Mouse (Mus musculus) MEL-GATA-1-ER (cell line): Measurements from ENCODE around the gene Lsg1.

Experiments used
- DNase-seq: peaks from one replicate; pipeline ENCODE4 v3.0.0-alpha.2; 2012; ENCODE audit warnings: low read depth; ENCODE audit errors: extremely low read depth

The Lsg1 gene

DNA sequence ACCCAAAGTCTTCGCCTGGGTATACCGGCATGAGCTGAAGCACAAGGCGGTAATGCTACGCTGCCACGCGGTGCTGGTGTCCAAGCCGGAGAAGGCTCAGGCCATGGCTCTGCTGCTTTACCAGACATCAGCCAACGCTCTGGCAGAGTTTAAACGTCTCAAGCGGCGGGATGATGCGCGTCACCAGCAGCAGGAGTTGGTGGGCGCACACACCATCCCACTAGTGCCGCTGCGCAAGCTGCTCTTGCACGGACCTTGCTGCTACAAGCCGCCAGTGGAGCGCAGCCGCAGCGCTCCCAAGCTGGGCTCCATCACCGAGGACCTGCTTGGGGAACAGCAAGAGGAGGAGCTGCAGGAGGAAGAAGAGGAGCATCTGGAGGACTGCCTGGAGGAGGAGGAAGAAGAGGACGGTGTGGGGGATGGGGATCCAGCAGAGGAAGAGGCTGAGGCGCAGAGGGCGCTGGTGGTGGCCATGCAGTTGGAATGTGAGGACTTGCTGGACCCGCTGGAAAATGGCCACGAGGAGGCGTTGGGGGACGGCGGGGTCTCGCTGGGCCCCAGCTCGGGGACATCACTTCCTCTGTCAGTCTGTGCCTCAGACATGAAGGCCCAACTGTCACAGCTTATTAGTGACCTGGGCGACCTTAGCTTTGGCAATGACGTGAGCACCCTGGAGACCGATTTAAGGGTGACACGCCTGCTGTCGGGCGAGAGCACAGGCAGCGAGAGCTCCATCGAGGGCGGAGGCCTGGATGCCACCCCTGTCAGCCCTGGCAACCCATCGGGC is 13.8 kb upstream of the Lsg1 start:
- DNase-seq, result no peak

DNA sequence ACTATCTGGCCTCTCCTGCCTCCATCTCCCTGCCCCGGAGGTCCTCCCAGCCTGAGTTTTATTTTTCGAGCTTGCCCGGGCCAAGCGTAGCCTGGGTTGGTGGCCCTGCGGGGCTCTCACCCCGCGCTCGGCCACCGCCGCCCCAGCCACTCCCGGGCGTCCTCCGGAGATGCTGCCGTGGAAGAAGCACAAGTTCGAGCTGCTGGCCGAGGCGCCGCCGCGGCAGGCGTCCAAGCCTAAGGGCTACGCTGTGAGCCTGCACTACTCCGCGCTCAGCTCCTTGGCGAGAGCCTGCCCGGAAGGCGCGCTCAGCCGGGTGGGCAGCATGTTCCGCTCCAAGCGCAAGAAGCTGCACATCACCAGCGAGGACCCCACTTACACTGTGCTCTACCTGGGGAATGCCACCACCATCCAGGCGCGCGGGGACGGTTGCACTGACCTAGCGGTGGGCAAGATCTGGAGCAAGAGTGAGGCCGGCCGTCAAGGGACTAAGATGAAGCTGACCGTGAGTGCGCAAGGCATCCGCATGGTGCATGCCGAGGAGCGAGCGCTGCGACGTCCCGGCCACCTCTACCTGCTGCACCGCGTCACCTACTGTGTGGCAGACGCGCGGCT is 13.1 kb upstream of the Lsg1 start:
- no peak for DNase-seq

DNA sequence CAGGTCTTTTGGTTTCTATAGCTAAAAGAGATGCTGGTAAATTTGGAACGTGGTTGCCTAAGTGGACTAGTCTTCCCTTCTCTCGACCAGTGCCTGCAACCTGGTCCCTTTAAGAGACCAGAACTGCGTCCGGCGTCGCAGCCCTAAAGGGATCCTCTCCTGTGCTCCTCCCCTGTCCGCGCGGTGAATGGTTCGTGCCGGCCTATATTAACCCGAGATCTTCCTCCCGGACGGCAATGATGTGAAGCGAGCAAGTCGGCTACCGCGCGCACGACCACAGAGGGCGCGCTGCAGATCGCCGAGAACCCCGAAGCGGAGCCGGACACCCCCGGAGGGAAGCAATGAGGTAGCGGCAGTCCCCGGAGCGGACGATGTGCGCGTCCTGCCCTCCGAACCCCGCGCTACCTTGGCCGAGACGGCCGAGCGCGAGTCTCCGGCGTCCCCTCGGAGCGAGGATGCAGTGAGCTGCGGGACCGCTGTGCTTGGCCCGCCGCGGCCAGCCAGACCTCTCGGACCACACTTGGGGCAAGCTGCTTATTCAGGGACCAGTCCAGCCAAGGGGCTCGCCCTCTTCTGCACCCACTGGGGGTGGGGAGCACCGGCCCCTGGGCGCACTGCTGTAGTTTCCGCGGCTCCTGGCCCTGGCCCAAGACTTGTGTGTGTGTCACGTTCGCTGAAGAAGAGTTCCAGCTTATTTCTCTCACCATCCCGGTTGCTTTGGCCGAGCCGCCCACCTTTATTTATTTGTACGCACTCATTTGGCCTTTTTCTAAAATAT is 12.3 kb upstream of the Lsg1 start, which contains the start of gene Fam43a:
TSS of gene Fam43a (plus strand) at position 233 of the 778 bp plus-strand sequence.
- DNase-seq, result peak; percentile 74

DNA sequence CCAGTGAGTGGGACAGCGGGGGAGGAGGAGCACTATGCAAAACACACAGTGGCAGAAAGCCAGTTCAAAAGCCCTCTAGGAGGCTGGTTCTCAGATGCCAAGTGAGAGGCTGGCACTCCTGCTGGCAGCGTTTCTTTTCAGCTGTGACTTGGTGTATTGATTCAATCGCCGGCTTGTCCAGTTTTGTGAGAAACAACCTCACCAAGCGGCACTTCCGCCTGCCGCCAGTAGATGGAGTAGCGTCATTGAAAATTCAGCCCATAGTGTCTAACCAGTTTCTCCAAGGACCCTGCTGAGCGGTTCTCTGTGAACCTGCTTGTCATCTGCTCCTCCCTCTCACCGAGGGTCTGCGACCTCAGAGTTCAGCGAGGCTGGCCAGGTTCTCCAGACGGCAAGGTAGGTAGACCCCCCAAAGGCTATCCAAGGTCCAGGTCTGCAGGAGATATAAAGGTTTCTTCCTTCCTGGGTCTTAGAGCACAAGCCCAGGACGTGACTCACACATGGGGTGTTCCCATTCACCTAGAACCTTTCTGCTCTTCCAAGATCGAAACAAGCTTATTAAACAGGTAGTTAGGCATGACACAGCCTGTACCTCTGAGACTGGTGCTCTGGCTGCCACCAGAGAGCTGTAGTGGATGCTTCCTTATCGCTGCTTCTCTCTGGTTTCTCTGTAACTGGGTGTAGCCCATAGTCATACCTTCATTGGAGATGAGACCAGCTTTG is 9.7 kb upstream of the Lsg1 start:
- peak; percentile 65 for DNase-seq

DNA sequence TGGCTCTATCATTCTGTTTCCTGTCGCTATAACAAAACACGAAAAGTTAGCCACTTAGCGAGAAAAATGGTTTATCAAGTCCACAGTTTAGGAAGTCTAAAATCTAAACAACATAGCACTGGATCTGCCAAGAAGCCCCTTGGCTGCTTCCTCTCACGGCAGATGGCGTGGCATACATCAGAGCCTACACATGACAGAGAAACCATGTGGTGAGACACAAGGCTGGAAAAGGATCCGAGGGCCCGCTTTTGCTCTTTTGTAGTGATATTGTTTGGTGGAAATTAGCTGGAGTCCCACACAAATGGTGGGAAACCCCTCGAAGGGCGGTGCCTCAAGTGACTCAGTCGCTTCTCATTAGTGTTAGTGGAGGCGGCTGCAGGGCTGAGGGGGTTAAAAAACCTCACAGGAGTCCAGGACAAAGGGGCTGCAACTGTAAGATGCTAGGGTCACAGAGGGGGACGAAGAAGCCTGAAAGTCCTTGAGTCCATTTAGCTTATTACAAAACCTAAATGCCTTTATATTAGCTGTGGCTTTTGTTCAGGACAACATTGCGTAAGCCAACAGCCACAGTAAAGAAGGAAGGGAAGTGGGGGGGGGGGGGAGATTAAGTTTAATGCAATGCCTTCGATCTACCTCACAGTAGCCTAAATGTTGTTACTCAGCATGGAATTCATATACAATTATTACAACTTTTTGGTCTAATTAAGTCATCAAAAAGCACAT is 8.6 kb upstream of the Lsg1 start:
- DNase-seq, result no peak

DNA sequence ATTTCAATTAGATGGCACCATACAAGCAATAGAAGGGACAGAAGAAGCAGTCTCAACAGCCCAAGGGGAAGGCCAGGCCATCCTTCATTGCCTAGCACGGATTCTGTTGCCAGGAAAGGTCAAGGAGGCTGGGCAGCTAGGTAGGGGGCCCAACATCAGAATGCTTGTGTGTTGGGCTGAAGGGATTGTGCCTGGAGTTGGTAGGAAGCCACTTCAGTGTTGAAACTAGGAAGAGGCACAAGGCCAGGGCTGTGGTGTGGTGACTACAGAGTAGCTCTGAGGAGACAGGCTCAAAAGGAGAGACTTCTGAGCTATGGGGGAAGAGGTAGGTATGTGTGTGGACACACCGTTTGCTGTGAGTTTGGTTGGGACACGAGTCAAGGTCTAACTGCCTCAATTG is 8.0 kb upstream of the Lsg1 start:
- no peak for DNase-seq

DNA sequence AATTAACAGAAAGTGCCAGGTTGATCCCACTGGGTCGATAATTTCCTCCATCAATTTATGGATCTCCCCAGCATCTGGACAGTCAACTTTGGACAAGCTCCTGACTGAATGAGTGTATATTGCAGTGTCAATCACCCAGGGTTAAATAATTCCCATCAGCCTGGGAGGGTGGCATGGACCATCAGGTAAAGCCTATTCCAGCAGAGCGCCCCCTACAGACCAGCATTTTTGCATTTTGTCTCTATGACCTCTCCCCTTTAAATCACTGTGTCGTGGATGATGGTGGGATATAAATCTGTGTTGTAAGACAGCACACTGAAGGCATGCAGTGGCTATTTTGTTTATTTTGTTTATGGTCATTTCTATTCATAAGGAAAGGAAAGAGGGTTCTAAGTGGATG is 4.6 kb upstream of the Lsg1 start:
- DNase-seq, result no peak

DNA sequence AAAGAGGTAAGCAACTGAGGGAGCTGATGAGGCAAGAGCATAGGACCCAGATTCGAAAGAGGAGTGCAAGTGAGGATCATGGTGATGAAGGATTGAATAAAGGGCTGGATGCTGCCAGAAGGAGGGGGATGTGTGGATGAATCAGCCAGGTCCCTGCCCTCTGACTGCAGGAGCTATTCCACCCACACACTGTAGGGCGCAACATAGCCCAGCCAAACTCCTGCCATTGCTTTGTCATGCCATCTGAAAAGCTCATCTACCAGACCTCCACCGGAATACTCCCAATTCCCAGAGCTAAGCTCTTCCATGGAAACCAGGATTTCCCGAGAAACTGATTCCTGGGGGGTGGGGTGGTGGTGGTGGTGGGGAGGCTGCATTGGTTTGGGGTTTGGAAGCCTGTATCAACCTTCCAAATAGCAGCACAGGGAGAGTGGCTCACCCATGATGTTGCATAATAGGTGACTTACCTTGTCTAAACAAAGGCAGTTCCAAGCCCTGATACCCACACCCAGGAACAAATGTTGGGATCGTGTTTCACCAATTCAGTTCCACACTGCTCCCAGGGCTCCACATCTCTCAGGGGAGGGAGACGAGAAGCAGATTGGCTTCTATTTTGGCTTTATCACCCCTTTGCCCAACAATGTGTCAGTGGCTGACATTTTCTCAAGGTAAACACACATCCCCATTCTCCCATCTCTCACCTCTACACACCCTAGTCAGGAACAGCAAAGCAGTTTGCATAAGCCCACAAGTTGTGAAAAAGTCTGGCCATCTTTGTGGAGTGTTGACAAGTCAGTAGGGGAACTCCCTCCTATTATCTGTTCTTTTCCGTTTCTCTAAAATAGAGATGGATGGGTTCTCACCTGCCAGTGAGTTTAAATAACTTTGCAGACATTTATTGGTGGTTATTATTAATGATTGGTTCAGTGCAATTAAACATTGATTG is 3.1 kb upstream of the Lsg1 start:
- DNase-seq, result no peak

DNA sequence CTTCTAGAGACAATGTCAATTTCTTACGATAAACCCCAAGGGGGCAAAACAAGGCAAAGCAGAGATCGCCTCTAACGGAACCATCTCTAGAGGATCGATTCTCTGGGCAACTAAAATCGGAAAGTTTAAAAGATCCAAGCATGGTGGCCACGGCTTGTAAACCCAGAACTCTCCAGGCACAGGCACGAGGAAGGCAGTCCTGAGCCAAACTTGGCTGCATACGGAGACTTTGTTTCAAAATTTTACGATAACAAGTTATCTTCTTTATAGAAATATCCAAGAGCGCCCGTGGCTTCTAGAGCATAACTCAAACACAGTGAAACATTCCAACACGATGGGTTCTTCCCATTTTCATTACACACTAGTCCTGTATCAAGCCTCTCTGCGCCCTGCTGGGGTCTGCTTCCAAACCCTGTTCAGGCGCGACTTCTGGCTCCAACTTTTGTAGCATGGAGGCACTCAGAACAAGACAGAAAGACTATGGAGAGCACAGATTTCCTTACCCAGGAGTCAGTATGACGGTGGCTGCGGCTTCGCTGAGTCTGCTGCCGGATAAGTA is 378 bp downstream of the Lsg1 start:
- no peak for DNase-seq

DNA sequence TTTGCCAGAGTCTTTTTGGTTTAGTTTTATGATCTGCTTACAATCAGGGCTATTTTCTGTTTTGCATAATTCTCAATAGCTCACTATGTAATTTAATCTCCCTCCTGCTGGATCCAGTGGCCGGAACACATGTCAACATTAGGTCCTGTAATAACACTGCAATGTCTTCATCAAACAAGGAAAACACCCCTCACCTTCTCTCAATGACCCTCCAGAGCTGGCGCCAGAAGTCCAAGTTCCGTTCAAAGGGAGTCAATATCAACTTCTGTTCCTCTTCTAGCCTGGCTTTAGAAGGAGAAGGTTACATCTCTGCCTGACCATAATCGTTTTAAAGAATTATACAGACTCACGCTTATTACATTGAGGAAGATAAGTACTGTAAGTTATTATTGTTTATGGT is 6.6 kb downstream of the Lsg1 start:
- DNase-seq, result no peak

DNA sequence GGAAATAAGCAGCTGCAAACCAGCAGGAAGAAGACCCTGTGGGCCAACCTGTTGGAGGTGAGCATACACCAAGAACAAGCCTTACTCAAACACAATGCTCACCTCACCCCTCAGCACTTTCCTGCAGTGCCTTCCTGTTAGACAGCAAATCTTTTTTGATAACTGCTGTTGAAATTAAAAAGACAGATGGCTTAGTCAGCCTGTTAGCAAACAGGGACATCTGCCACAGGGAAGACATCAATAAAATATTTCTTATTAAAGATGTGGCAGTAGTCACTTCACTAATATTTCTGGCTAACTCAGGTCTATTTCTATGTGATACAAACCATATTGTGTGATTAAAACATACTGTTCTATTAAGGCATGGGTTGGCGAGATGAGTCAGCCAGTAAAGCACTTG is 11.0 kb downstream of the Lsg1 start:
- DNase-seq, result no peak

DNA sequence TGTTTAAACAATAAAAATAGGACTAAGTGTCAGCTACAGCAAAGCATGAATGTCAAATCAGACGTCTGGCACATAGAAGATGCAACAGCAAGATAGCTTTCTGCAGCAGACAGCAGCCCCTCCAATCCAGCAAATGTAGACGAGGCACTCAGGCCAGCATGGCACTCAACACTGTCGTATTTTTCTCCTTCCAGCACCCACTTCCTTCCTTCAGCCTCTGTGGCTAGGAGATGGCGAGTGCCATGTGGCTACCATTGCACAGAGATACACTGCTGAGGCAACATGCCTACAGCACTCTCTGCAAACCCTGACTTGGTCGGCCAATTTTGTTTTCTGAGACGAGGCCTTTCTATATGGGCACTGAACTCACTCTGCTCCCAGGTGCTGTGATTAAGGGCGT is 11.6 kb downstream of the Lsg1 start:
- DNase-seq, result no peak

DNA sequence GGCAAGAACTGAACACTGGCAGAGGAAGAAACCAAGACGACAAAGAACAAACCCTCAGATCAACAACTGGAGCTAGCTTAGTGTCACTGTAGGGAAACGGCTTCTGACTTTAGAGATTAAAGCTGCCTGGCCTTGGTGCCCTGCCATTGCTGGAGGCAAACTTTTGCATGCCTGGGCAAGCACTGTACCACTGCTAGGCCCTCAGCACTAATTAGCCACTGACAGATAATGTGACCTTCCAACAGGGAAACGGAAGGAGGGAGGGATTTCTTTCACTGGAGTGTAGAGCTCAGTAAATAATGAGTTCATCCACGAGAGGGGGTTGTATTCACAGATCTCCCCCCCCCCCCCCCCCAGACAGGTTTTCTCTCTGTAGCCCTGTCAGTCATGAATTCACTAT is 15.2 kb downstream of the Lsg1 start:
- no peak for DNase-seq

DNA sequence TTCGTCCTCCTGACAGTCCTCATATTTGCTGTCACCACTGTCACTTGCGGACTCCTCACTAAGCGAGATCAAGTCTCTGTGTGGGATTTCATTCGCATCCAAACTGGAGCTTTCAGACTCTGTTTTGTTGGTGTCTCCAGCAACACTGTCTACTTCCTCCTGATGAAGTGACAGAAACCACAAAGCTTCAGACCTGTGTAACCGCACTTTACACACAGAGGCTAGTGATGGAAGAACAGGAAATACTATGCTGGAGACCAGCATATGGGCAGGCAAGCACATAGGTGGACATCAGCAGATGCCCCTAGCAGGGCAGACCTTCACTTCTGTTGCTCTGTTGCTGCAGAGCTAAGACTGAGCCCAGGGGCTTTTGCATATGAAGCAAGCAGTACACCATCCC is 16.0 kb downstream of the Lsg1 start:
- no peak for DNase-seq

DNA sequence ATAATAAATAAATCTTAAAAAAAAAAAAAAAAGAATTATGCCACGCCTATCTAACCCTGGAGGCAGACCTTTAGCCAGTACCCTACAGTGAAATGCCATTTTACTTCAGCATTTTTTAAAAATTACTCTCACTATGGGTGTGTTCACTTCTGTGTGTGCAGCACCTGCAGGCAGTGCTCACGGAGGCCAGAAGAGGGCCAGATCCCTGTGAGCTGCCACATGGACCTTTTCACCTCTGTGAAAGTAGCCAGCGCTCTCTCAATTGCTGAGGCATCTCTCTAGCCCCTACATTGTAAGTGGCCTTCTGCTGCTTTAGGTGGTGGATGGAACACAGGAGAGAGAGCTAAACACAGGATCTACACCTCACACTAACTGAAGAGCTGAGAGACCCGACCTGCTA is 17.2 kb downstream of the Lsg1 start:
- no peak for DNase-seq

DNA sequence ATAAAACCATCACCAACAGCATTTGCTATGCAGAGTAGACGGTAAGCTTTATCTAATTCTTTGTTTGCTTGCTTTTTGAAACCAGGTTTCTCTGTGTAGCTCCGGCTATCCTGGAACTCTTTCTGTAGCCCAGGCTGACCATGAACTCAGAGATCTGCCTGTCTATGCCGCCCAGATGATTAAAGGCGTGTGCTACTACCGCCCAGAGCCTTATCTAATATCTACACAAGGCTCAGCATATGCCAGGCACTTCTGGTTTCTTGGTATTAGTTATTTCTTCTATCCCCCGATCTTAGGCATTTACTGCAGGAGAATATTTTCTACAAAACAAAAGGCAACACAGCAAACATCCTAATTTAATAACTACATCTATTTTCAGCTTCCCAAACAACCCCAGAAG is 21.8 kb downstream of the Lsg1 start:
- DNase-seq, result no peak

DNA sequence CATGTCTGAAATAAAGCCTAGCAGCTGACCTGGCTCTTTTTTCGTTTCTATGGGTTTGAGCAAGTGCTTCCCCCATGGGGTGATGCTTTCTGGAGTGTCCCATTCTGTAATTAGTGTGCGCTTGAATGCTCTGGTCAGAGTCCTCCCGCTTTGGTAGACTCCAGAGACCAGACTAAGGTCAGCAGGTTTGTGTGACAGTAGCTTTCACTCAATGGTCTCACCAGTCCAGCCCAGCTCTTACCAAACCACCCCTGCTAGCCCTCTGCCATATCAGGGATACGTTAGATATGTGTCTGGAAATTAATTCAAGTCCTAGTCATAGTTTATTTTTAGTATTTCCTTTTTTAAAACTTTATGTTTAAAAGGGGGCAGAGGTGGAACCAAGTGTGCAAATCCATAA is 26.8 kb downstream of the Lsg1 start:
- DNase-seq, result no peak

DNA sequence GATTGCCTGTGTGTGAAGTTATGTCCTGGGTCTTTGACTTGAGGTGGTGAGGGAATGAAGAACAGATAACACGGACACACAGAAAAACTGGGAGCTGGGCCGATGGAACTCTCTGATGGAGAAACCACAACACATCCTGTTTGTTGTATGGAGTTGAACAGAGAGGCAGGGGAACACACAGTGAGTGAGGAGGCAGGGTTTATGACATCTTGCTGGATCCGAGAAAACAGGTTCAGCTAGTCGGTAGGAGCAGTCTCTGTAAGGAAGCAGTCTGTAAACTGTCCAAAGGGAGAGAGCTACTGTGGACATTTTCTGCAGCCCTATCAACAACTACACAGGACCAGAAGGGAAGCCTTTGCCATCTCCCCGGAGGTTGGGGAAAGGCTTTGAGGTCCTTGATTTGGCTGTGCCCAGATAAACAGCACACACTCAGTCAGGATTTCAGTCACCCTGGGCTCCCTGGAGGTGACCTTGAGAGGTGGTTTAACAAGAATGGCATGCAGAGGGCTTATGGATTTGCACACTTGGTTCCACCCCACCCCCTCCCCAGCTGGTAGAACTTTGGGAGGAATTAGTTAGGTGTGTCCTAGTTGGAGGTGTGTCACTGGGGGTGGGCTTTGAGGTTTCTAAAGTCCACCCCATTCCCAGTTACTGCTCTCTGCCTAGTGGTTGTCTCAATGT is 27.9 kb downstream of the Lsg1 start:
- DNase-seq, result no peak

DNA sequence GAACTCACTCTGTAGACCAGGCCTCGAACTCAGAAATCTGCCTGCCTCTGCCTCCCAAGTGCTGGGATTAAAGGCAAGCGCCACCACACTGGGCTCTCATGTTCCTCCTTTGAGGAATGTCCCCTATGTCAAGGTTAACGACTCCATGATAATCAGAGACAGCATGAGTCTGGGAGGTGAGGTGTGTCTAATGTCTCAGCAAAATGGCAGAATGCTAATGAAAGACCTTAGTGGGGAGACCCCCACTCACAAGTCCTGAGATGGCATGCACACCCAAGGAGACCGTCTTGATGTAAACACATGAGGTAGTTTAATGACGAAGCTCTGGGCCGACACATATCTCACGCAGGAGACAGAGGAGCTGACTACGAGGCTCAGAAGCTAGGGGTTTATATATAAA is 33.3 kb downstream of the Lsg1 start:
- DNase-seq, result no peak
